9 mouse cellular contexts compared by ENCODE assay signal in the genomic region with DNA sequence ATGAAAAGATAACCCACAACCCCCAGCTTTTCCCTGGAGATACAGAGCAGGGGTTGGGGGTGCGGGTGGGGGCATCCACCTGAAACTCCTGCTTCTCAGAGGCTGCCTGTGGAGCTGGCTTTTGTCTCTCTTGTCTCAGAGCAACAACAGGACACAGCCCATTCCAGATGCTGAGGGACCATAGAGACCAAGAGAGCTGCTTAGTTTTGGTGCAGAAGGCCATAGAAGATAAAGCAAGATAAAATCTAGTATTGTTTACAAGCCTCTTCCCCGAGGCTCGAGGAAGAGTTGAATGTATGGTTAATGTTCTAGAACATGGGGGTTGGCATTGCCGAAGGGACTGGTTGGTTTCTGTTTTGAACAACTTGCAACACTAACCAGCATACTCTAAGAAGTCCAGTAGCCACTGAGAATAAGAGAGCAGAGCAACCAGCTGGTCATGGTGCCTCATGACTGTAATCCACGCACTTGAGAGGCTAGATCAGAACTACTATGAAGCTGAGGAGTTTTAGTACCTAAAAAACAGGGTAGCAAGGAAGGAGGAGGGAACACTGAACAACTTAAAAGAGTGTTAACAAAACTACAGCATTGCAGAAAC. TPM values are rescaled to one million over a fixed set of nuclear protein-coding genes. Genes with fewer than 3 reads are reported as not detected.
DNase-seq lines count a peak whose midpoint lies in the region; ATAC-seq and TF ChIP-seq lines count a peak whose summit lies in the region.
"Had no signal": no experiment of that assay in that cellular context is flagged by ENCODE, and none has a peak within 500 bp of the region (broad histone marks: within the 10 kb centered on the region; RNA-seq: fewer than 3 reads in every experiment).

No protein-coding gene starts in this region.

- H3K4me3 ChIP-seq in heart, postnatal 0 days (ENCODE audit: low read depth, low read length) = no peak overlapping the region
- 0 out of 2 replicates have a peak overlapping the region, but pooled peaks have one; percentile 3 for H3K4me3 ChIP-seq in hindbrain, embryonic 14.5 days (replicated peaks; ENCODE audit: low read length)
- no peak overlapping the region for H3K4me3 ChIP-seq in midbrain, embryonic 11.5 days (ENCODE audit: low read depth, low read length)
- no peak overlapping the region for H3K4me3 ChIP-seq in left cerebral cortex, adult 2 months
- H3K4me3 ChIP-seq in lung, adult 2 months (replicated peaks; ENCODE audit: extremely low read depth, low read depth, low read length) = no peak overlapping the region

- ATAC-seq in heart, postnatal 0 days (ENCODE audit: insufficient read depth, low read depth) = no peak
- ATAC-seq in hindbrain, embryonic 14.5 days (ENCODE audit: low FRiP score) = no peak
- no peak for ATAC-seq in midbrain, embryonic 11.5 days (ENCODE audit: low FRiP score)

- H3K9me3 ChIP-seq in heart, postnatal 0 days (replicated peaks; ENCODE audit: control insufficient read depth, low read length) = no peaks in the 10 kb centered on the region
- H3K9me3 ChIP-seq in hindbrain, embryonic 14.5 days (ENCODE audit: control insufficient read depth, low read length) = no peaks in the 10 kb centered on the region
- no peaks in the 10 kb centered on the region for H3K9me3 ChIP-seq in midbrain, embryonic 11.5 days (ENCODE audit: control insufficient read depth, low read length)

- TF ChIP-seq EP300 in heart, postnatal 0 days (IDR thresholded peaks at IDR 0.05; ENCODE audit: low read depth) = no peak

- H3K4me2 ChIP-seq in heart, postnatal 0 days (ENCODE audit: low read depth, low read length) = peak overlapping the region; percentile 74; the same call in 1 of the 2 replicates
- peak overlapping the region; percentile 86; the same call in 1 of the 2 replicates for H3K4me2 ChIP-seq in hindbrain, embryonic 14.5 days (replicated peaks)
- peak overlapping the region; percentile 13; the same call in 1 of the 2 replicates for H3K4me2 ChIP-seq in midbrain, embryonic 11.5 days

- no peak for TF ChIP-seq CTCF in heart, postnatal 0 days (IDR thresholded peaks at IDR 0.05; ENCODE audit: low read depth)
- no peak for TF ChIP-seq CTCF in left cerebral cortex, adult 2 months (IDR thresholded peaks at IDR 0.05)
- no peak for TF ChIP-seq CTCF in lung, adult 2 months (IDR thresholded peaks at IDR 0.05; ENCODE audit: insufficient read depth, low read length)

- H3K36me3 ChIP-seq in heart, postnatal 0 days (replicated peaks; ENCODE audit: control insufficient read depth, insufficient read depth, low read length) = 0 out of 2 replicates have a peak, but pooled peaks cover 7% of the 10 kb centered on the region
- H3K36me3 ChIP-seq in hindbrain, embryonic 14.5 days (replicated peaks; ENCODE audit: control insufficient read depth, insufficient read depth) = peaks cover 8% of the 10 kb centered on the region; the same call in 1 of the 2 replicates
- peaks cover 4% of the 10 kb centered on the region for H3K36me3 ChIP-seq in midbrain, embryonic 11.5 days (ENCODE audit: control insufficient read depth, insufficient read depth, low read length)

- no peak overlapping the region for H3K27ac ChIP-seq in heart, postnatal 0 days (ENCODE audit: low read depth)
- H3K27ac ChIP-seq in hindbrain, embryonic 14.5 days = no peak overlapping the region
- H3K27ac ChIP-seq in midbrain, embryonic 11.5 days (ENCODE audit: low read depth, low read length) = no peak overlapping the region
- no peak overlapping the region for H3K27ac ChIP-seq in left cerebral cortex, adult 2 months

- DNase-seq in heart, postnatal 0 days (ENCODE audit: low spot score) = no peak
- no peak for DNase-seq in heart, adult 18-20 months
- peak; percentile 20 for DNase-seq in MEL-GATA-1-ER (ENCODE audit: extremely low read depth, low read depth)
- no peak for DNase-seq in hindbrain, embryonic 14.5 days (ENCODE audit: low spot score)
- DNase-seq in midbrain, embryonic 11.5 days (ENCODE audit: low spot score, missing footprints) = no peak
- no peak for DNase-seq in right cerebral cortex, postnatal 10 days (ENCODE audit: low spot score in 2 of 2)
- DNase-seq in left cerebral cortex, adult 2 months (ENCODE audit: extremely low spot score in 1 of 2, low spot score in 2 of 2) = no peak
- DNase-seq in lung, adult 2 months = no peak
- DNase-seq: retina, postnatal 1 day had no signal

- no peaks in the 10 kb centered on the region for H3K27me3 ChIP-seq in heart, postnatal 0 days (ENCODE audit: control insufficient read depth, insufficient read depth, low read length)
- no peaks in the 10 kb centered on the region for H3K27me3 ChIP-seq in hindbrain, embryonic 14.5 days (ENCODE audit: control insufficient read depth, insufficient read depth, low read length)
- no peaks in the 10 kb centered on the region for H3K27me3 ChIP-seq in midbrain, embryonic 11.5 days (ENCODE audit: control insufficient read depth, insufficient read depth, low read length)

- no peak overlapping the region; the same call in 1 of the 2 replicates for H3K9ac ChIP-seq in heart, postnatal 0 days (replicated peaks; ENCODE audit: low read depth, low read length)
- H3K9ac ChIP-seq in hindbrain, embryonic 14.5 days = 0 out of 2 replicates have a peak overlapping the region, but pooled peaks have one; percentile 98
- H3K9ac ChIP-seq in midbrain, embryonic 11.5 days (ENCODE audit: low read length) = no peak overlapping the region

- intact Hi-C loops in left cerebral cortex, adult 2 months (cut with DNase I) = loop anchor here (2.0 kb wide), 1 partner anchor 53 kb away; a partner anchor contains a TSS

- H3K4me1 ChIP-seq in heart, postnatal 0 days (ENCODE audit: control insufficient read depth, insufficient read depth) = peaks cover 16% of the 10 kb centered on the region
- peaks cover 28% of the 10 kb centered on the region for H3K4me1 ChIP-seq in hindbrain, embryonic 14.5 days (replicated peaks; ENCODE audit: control insufficient read depth, insufficient read depth, low read length)
- H3K4me1 ChIP-seq in midbrain, embryonic 11.5 days (ENCODE audit: control insufficient read depth, insufficient read depth, low read length) = peaks cover 21% of the 10 kb centered on the region
- peaks cover 9% of the 10 kb centered on the region for H3K4me1 ChIP-seq in lung, adult 2 months (ENCODE audit: control insufficient read depth, insufficient read depth, low read length)

- no peak for TF ChIP-seq POLR2A in lung, adult 2 months (IDR thresholded peaks at IDR 0.05; ENCODE audit: borderline replicate concordance, extremely low read depth, low read depth, low read length)

- 66% methylated on average over 5 of the region's 5 CpGs for WGBS in heart, postnatal 0 days
- WGBS in hindbrain, embryonic 14.5 days = 94% methylated on average over 5 of the region's 5 CpGs
- WGBS in midbrain, embryonic 11.5 days = 92% methylated on average over 5 of the region's 5 CpGs
- WGBS in lung, adult 2 months = 55% methylated on average over 5 of the region's 5 CpGs

RNA-seq across cellular contexts. Expression of a gene that starts 1.5 kb away (rescaled TPM):
- total RNA-seq in heart, postnatal 0 days (2014; rRNA removed; ENCODE audit: low replicate concordance) = 18.4 and 51.4 TPM in 2 replicates
- polyA plus RNA-seq in heart, postnatal 0 days (2015; fragmentation: Nextera tagmentation; extraction: Ambion mirVana) = 14.2 and 14.8 TPM in 2 replicates
- 10 to 100 TPM; 20.6 to 24.4 TPM for total RNA-seq in heart, adult 18-20 months (2021)
- 57.5 and 63.4 TPM in 2 replicates for polyA plus RNA-seq in hindbrain, embryonic 14.5 days (2014; fragmentation: Nextera tagmentation; extraction: Ambion mirVana)
- polyA plus RNA-seq in midbrain, embryonic 11.5 days (2014; fragmentation: Nextera tagmentation; extraction: Ambion mirVana) = 66.4 and 70.4 TPM in 2 replicates
- total RNA-seq in left cerebral cortex, adult 2 months (2021) = 10 to 100 TPM; 77.4 to 82.5 TPM
- 30.3 and 41.1 TPM in 2 replicates for polyA plus RNA-seq in lung, adult 2 months (2012; rRNA removed)

RNA-seq across cellular contexts. Expression of a gene that starts 2.4 kb away (rescaled TPM):
- total RNA-seq in heart, postnatal 0 days (2014; rRNA removed; ENCODE audit: low replicate concordance) = 50.6 and 66.2 TPM in 2 replicates
- polyA plus RNA-seq in heart, postnatal 0 days (2015; fragmentation: Nextera tagmentation; extraction: Ambion mirVana) = 56.1 and 56.9 TPM in 2 replicates
- 10 to 100 TPM; 79.4 to 82.7 TPM for total RNA-seq in heart, adult 18-20 months (2021)
- polyA plus RNA-seq in hindbrain, embryonic 14.5 days (2014; fragmentation: Nextera tagmentation; extraction: Ambion mirVana) = 67.6 and 68.4 TPM in 2 replicates
- polyA plus RNA-seq in midbrain, embryonic 11.5 days (2014; fragmentation: Nextera tagmentation; extraction: Ambion mirVana) = 59.3 and 63.3 TPM in 2 replicates
- total RNA-seq in left cerebral cortex, adult 2 months (2021) = 10 to 100 TPM; 52.2 to 56.1 TPM
- 16.2 and 23.0 TPM in 2 replicates for polyA plus RNA-seq in lung, adult 2 months (2012; rRNA removed)

RNA-seq across cellular contexts. Expression of a gene that starts 32.5 kb away (rescaled TPM):
- 10.2 and 12.9 TPM in 2 replicates for total RNA-seq in heart, postnatal 0 days (2014; rRNA removed; ENCODE audit: low replicate concordance)
- 12.7 and 13.2 TPM in 2 replicates for polyA plus RNA-seq in heart, postnatal 0 days (2015; fragmentation: Nextera tagmentation; extraction: Ambion mirVana)
- 1 to 10 TPM; 4.9 to 5.8 TPM for total RNA-seq in heart, adult 18-20 months (2021)
- 53.3 and 59.6 TPM in 2 replicates for polyA plus RNA-seq in hindbrain, embryonic 14.5 days (2014; fragmentation: Nextera tagmentation; extraction: Ambion mirVana)
- polyA plus RNA-seq in midbrain, embryonic 11.5 days (2014; fragmentation: Nextera tagmentation; extraction: Ambion mirVana) = 58.3 and 63.9 TPM in 2 replicates
- total RNA-seq in left cerebral cortex, adult 2 months (2021) = 10 to 100 TPM; 12.3 to 12.7 TPM
- polyA plus RNA-seq in lung, adult 2 months (2012; rRNA removed) = 18.8 and 28.6 TPM in 2 replicates

RNA-seq across cellular contexts. Expression of a gene that starts 40.9 kb away (rescaled TPM):
- total RNA-seq in heart, postnatal 0 days (2014; rRNA removed; ENCODE audit: low replicate concordance) = 0.19 TPM in 1 of 2 replicates, not detected in the other
- 0.14 TPM in 2 replicates for polyA plus RNA-seq in heart, postnatal 0 days (2015; fragmentation: Nextera tagmentation; extraction: Ambion mirVana)
- total RNA-seq in heart, adult 18-20 months (2021) = under 1 TPM in 1 of 2 experiments, not detected in 1; 0.49 TPM
- 1.9 and 2.8 TPM in 2 replicates for polyA plus RNA-seq in hindbrain, embryonic 14.5 days (2014; fragmentation: Nextera tagmentation; extraction: Ambion mirVana)
- polyA plus RNA-seq in midbrain, embryonic 11.5 days (2014; fragmentation: Nextera tagmentation; extraction: Ambion mirVana) = 0.21 and 0.48 TPM in 2 replicates
- 1 to 10 TPM in 1 of 2 experiments, under 1 TPM in 1; 0.61 to 1.3 TPM for total RNA-seq in left cerebral cortex, adult 2 months (2021)
- polyA plus RNA-seq in lung, adult 2 months (2012; rRNA removed) = 5.4 and 5.9 TPM in 2 replicates

RNA-seq across cellular contexts. Expression of a gene that starts 53.4 kb away (rescaled TPM):
- total RNA-seq in heart, postnatal 0 days (2014; rRNA removed; ENCODE audit: low replicate concordance) = 11.9 and 22.7 TPM in 2 replicates
- 13.7 and 15.5 TPM in 2 replicates for polyA plus RNA-seq in heart, postnatal 0 days (2015; fragmentation: Nextera tagmentation; extraction: Ambion mirVana)
- total RNA-seq in heart, adult 18-20 months (2021) = 10 to 100 TPM; 12.3 to 14.2 TPM
- polyA plus RNA-seq in hindbrain, embryonic 14.5 days (2014; fragmentation: Nextera tagmentation; extraction: Ambion mirVana) = 21.8 and 23.8 TPM in 2 replicates
- polyA plus RNA-seq in midbrain, embryonic 11.5 days (2014; fragmentation: Nextera tagmentation; extraction: Ambion mirVana) = 16.1 and 16.8 TPM in 2 replicates
- total RNA-seq in left cerebral cortex, adult 2 months (2021) = 10 to 100 TPM; 12.7 to 12.8 TPM
- 88.4 and 113 TPM in 2 replicates for polyA plus RNA-seq in lung, adult 2 months (2012; rRNA removed)

Comparison
In these comparisons a context has a peak if more than half of its experiments do, and no peak if none do; other contexts are left out.
1. H3K4me2 ChIP-seq: peak in every context shown above with its lines; median percentile 86 in hindbrain, embryonic 14.5 days; 74 in heart, postnatal 0 days; 13 in midbrain, embryonic 11.5 days.